Mouse (Mus musculus) intestine, embryonic 16.5 days (tissue): ENCODE measurements around the gene Dhx9. TPM values are rescaled to one million over a fixed set of nuclear protein-coding genes. Genes with fewer than 3 reads are reported as not detected.
"Not testable (repeated sequence)": the region's sequence is repeated elsewhere in the genome, so short reads cannot be mapped to it uniquely, and the experiment has no call there.

Experiments
- ATAC-seq: fragments of 200-750 bp; cut with Nextera tagmentation; 2 replicates; pipeline ENCODE4 v1.8.0; 2017; ENCODE audit warnings: moderate TSS enrichment, moderate library complexity
- H3K27ac ChIP-seq: fragments of 300-500 bp; sonication (generic); 2 replicates; pipeline ENCODE4 v1.5.1; 2014; ENCODE audit warnings: mild to moderate bottlenecking, low read length
- H3K27me3 ChIP-seq: fragments of 300-500 bp; sonication (generic); replicated peaks from 2 replicates; pipeline ENCODE4 v1.6.1; 2014; ENCODE audit warnings: low read length, control low read depth, mixed read lengths; ENCODE audit not compliant: control insufficient read depth, insufficient read depth
- H3K36me3 ChIP-seq: fragments of 300-500 bp; sonication (generic); 2 replicates; pipeline ENCODE4 v1.6.1; 2014; ENCODE audit warnings: low read length, control low read depth; ENCODE audit not compliant: control insufficient read depth, insufficient read depth
- H3K4me1 ChIP-seq: fragments of 300-500 bp; sonication (generic); 2 replicates; pipeline ENCODE4 v1.6.1; 2014; ENCODE audit warnings: low read length, control low read depth, mixed read lengths; ENCODE audit not compliant: control insufficient read depth, insufficient read depth
- H3K4me2 ChIP-seq: fragments of 300-500 bp; sonication (generic); 2 replicates; pipeline ENCODE4 v1.6.1; 2014; ENCODE audit warnings: low read depth, low read length, control low read depth
- H3K4me3 ChIP-seq: fragments of 300-500 bp; sonication (generic); 2 replicates; pipeline ENCODE4 v1.5.1; 2014; ENCODE audit warnings: mild to moderate bottlenecking, low read length
- H3K9ac ChIP-seq: fragments of 300-500 bp; sonication (generic); 2 replicates; pipeline ENCODE4 v1.6.1; 2014; ENCODE audit warnings: low read depth, low read length
- H3K9me3 ChIP-seq: fragments of 300-500 bp; sonication (generic); 2 replicates; pipeline ENCODE4 v1.6.1; 2016; ENCODE audit warnings: low read length, control low read depth; ENCODE audit not compliant: control insufficient read depth
- WGBS: fragments of 180-500 bp; shearing (Covaris S2); extraction: QIAGEN DNeasy Blood & Tissue Kit; methylation state at CpG from one replicate; pipeline ENCODE4 v1.1.7; 2014; 5-methylcytosine and 5-hydroxymethylcytosine counted together
- polyA plus RNA-seq: library from polyadenylated mRNA; unstranded; fragments of >200 nt; fragmentation: Nextera tagmentation; extraction: Ambion mirVana; gene quantifications from 2 replicates; pipeline ENCODE4 v1.2.1, GENCODE M21; 2015

Gene Dhx9
- polyA plus RNA-seq, 1 experiment from 2014 or later, result 18.1 TPM

DNA sequence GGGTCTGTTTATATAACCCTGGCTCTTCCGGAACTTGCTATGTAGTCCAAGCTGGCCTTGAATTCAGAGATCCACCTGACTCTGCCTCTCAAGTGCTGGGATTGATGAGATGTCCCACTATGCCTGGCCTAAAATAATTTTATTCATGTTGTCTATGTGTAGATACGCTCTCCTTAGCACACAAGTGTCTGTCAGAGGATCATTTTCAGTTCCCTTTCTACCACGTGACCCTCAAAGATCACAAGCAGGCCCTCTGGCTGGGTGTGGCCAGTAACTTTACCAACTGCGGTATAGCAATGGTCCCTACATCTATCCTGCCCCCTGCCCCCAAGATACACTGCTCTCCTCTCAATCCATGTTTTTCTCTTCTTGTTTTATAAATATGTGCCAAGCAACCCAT, 72.5 kb downstream of the Dhx9 start:
- H3K4me1 ChIP-seq, result no peaks in the 10 kb centered on the region
- H3K36me3 ChIP-seq, result no peaks in the 10 kb centered on the region
- no peak for ATAC-seq
- no peak overlapping the region for H3K9ac ChIP-seq
- 82% methylated on average over 4 of the region's 4 CpGs for whole genome bisulfite sequencing
- no peaks in the 10 kb centered on the region for H3K9me3 ChIP-seq
- no peak overlapping the region for H3K27ac ChIP-seq
- H3K4me3 ChIP-seq, result no peak overlapping the region
- no peaks in the 10 kb centered on the region for H3K27me3 ChIP-seq
- H3K4me2 ChIP-seq, result no peak overlapping the region

- not testable (repeated sequence) for H3K4me1 ChIP-seq, H3K4me3 ChIP-seq, H3K9me3 ChIP-seq, H3K9ac ChIP-seq, H3K36me3 ChIP-seq, H3K27ac ChIP-seq, ATAC-seq, H3K27me3 ChIP-seq, H3K4me2 ChIP-seq
- 89% methylated on average over 24 of the region's 24 CpGs for WGBS
Observed at GRCm38 (mm10) chr1:153414114-153414723, 73.2 kb downstream of the Dhx9 start.

DNA sequence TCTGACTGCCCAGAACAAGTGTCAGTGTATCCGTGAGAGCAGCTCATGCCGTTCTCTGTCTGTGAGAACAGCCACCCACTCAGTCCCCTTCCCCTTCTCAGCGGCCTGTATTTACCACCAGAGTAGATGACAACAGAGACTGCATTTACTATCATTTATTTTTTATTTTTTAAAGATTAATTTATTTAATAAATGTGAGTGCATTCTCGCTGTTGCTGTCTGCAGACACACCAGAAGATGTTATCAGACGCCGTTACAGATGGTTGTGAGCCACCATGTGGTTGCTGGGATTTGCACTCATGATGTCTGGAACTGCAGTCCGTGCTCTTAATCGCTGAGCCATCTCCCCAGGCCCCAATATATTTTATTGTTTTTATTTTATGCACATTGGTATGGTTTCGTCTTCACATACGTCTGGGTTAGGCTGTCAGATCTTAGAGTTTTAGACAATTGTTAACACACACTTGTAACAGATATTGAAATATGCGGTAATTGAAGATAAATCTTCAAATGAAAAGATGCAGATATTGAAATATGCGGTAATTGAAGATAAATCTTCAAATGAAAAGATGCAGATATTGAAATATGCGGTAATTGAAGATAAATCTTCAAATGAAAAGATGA, 74.0 kb downstream of the Dhx9 start:
- not testable (repeated sequence) for ATAC-seq
- WGBS, result 81% methylated on average over 13 of the region's 13 CpGs

DNA sequence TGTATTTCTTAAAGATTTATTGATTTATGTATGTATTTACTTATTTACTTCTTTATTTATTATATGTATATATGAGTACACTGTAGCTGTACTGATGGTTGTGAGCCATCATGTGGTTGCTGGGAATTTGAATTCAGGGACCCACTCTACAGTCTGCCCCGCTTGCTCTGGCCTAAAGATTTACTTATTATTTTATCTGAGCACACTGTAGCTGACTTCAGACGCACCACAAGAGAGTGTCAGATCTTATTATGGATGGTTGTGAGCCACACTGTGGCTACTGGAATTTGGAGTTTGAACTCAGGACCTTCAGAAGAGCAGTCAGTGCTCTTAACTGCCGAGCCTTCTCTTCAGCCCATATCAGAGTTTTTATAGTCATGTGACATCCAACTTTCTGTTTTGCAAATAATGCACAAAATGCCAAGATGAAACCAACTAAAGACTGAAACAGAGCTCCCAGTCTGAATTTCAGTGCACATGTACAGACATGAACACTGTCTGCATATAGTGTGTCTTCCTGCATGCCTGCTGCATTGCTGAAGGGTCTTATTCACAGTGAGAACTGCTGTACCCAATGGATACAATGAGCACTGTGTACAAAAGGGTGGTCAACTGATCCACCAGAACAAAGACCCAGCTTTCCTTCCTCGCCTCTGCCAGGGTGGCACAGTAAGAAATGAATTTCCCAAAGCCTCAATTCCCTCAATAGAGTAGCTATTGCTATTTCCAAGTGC, 74.6 kb downstream of the Dhx9 start:
- not testable (repeated sequence) for H3K27ac ChIP-seq, H3K4me2 ChIP-seq, H3K36me3 ChIP-seq, H3K9ac ChIP-seq, H3K27me3 ChIP-seq, H3K4me3 ChIP-seq, H3K9me3 ChIP-seq, H3K4me1 ChIP-seq
- ATAC-seq, result 0 out of 2 replicates have a peak, but pooled peaks have one; percentile 38
- WGBS, result 87% methylated on average over 2 of the region's 4 CpGs

More for the DNA sequence above, 74.0 kb downstream of the Dhx9 start:
- H3K4me1 ChIP-seq, H3K9ac ChIP-seq, H3K4me3 ChIP-seq, H3K27me3 ChIP-seq, H3K27ac ChIP-seq, H3K9me3 ChIP-seq, H3K4me2 ChIP-seq, H3K36me3 ChIP-seq: not testable (repeated sequence)

DNA sequence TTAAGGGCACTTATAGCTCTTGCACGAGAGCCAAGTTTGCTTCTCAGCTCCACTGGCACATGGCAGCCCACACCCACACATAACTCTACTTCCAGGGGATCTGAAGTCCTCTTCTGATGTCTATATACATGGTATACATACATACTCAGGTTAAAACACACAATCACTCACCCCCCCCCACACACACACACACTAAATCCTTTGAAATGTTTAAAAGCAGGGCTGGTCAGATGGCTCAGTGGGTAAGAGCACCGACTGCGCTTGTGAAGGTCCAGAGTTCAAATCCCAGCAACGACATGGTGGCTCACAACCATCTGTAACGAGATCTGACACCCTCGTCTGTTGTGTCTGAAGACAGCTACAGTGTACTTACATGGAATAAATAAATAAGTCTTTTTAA, 75.7 kb downstream of the Dhx9 start:
- Histone ChIP-seq H3K4me2 (no peak overlapping the region), H3K4me1 (no peaks in the 10 kb centered on the region), H3K4me3 (no peak overlapping the region), H3K27me3 (no peaks in the 10 kb centered on the region), H3K36me3 (no peaks in the 10 kb centered on the region), H3K9ac (no peak overlapping the region), H3K27ac (no peak overlapping the region), H3K9me3 (no peaks in the 10 kb centered on the region)
- no peak for ATAC-seq
- 80% methylated on average over 6 of the region's 6 CpGs for WGBS

- H3K36me3 ChIP-seq, H3K9me3 ChIP-seq, ATAC-seq, H3K4me2 ChIP-seq, H3K9ac ChIP-seq, H3K27me3 ChIP-seq, H3K4me1 ChIP-seq, H3K4me3 ChIP-seq, H3K27ac ChIP-seq: not testable (repeated sequence)
- WGBS, result 100% methylated on average over 1 of the region's 4 CpGs
Observed at GRCm38 (mm10) chr1:153410915-153411314, 76.5 kb downstream of the Dhx9 start.

- not testable (repeated sequence) for H3K4me1 ChIP-seq, ATAC-seq, H3K9ac ChIP-seq, H3K27me3 ChIP-seq, H3K4me2 ChIP-seq, H3K36me3 ChIP-seq, H3K9me3 ChIP-seq, H3K4me3 ChIP-seq, H3K27ac ChIP-seq
- 86% methylated on average over 5 of the region's 5 CpGs for WGBS
Observed at GRCm38 (mm10) chr1:153408296-153408695, 79.2 kb downstream of the Dhx9 start.

DNA sequence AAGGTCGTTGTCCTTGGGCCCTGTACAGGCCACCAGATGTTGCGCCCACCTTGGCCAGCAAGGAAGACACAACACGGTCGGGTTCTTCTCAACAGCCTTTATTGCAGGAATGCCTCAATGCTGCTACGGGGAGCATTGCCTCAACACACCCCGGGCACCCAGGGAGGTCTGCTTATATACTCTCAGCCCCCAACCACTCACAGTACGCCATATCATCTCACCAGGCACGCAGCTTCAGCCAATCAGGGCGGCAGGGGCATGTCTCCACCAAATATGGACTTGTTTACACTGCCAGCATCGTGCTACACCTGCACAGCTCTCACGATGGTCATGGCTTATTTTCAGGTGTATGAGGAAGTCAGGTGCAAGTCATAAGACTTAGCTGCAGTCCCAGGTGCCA, 79.8 kb downstream of the Dhx9 start:
- H3K4me2 ChIP-seq, H3K9ac ChIP-seq, H3K36me3 ChIP-seq, H3K27me3 ChIP-seq, H3K9me3 ChIP-seq, H3K4me3 ChIP-seq, ATAC-seq, H3K4me1 ChIP-seq, H3K27ac ChIP-seq: not testable (repeated sequence)
- 85% methylated on average over 11 of the region's 11 CpGs for WGBS
